Mouse (Mus musculus) liver, postnatal 0 days (tissue): ENCODE results near the gene Ino80b. TPM values are rescaled to one million over a fixed set of nuclear protein-coding genes. Genes with fewer than 3 reads are reported as not detected.

Experiments
- ATAC-seq: fragments of 200-750 bp; cut with Nextera tagmentation; 2 replicates; pipeline ENCODE4 v1.8.0; 2017; ENCODE audit warnings: mild to moderate bottlenecking, moderate library complexity
- DNase-seq: peaks from one replicate; pipeline ENCODE4 v3.0.0-alpha.2; 2016
- H3K27ac ChIP-seq: fragments of 300-500 bp; sonication (generic); 2 replicates; pipeline ENCODE4 v1.5.1; 2014; ENCODE audit warnings: antibody characterized with exemption, moderate library complexity, mild to moderate bottlenecking, low read depth
- H3K27me3 ChIP-seq: fragments of 300-500 bp; sonication (generic); 2 replicates; pipeline ENCODE4 v1.6.1; 2014; ENCODE audit warnings: low read length, control low read depth, mixed read lengths; ENCODE audit not compliant: insufficient read depth
- H3K36me3 ChIP-seq: fragments of 300-500 bp; sonication (generic); replicated peaks from 2 replicates; pipeline ENCODE4 v1.6.1; 2014; ENCODE audit warnings: mild to moderate bottlenecking, control low read depth, low read length, moderate library complexity, mixed read lengths; ENCODE audit not compliant: insufficient read depth
- H3K4me1 ChIP-seq: fragments of 300-500 bp; sonication (generic); 2 replicates; pipeline ENCODE4 v1.6.1; 2014; ENCODE audit warnings: antibody characterized with exemption, mild to moderate bottlenecking, control low read depth; ENCODE audit not compliant: insufficient read depth
- H3K4me2 ChIP-seq: fragments of 300-500 bp; sonication (generic); 2 replicates; pipeline ENCODE4 v1.6.1; 2014; ENCODE audit warnings: low read depth, mild to moderate bottlenecking, low read length, moderate library complexity, mixed read lengths
- H3K4me3 ChIP-seq: fragments of 300-500 bp; sonication (generic); 2 replicates; pipeline ENCODE4 v1.5.1; 2014; ENCODE audit warnings: low read depth, low read length
- H3K9ac ChIP-seq: fragments of 300-500 bp; sonication (generic); replicated peaks from 2 replicates; pipeline ENCODE4 v1.6.1; 2014; ENCODE audit warnings: mild to moderate bottlenecking, moderate library complexity
- H3K9me3 ChIP-seq: fragments of 300-500 bp; sonication (generic); 2 replicates; pipeline ENCODE4 v1.6.1; 2016; ENCODE audit warnings: mild to moderate bottlenecking, control low read depth, low read length, mixed read lengths
- CTCF ChIP-seq: sonication (generic); IDR thresholded peaks from 2 replicates; pipeline ENCODE4 v1.5.1; 2016; ENCODE audit warnings: antibody characterized with exemption, low read depth
- EP300 ChIP-seq: IDR thresholded peaks from 2 replicates; pipeline ENCODE4 v1.6.1; 2016; ENCODE audit warnings: antibody characterized with exemption, low read depth, mild to moderate bottlenecking
- WGBS: fragments of 180-500 bp; shearing (Covaris S2); extraction: QIAGEN DNeasy Blood & Tissue Kit; methylation state at CpG from one replicate; pipeline ENCODE4 v1.1.7; 2014; ENCODE audit not compliant: insufficient replicate concordance; 5-methylcytosine and 5-hydroxymethylcytosine counted together
- polyA plus RNA-seq: library from polyadenylated mRNA; unstranded; fragments of >200 nt; fragmentation: Nextera tagmentation; extraction: Ambion mirVana; gene quantifications from 2 replicates; pipeline ENCODE4 v1.2.1, GENCODE M21; 2015

Gene Ino80b
- polyA plus RNA-seq, 1 experiment from 2014 or later, result 5.1 TPM

DNA sequence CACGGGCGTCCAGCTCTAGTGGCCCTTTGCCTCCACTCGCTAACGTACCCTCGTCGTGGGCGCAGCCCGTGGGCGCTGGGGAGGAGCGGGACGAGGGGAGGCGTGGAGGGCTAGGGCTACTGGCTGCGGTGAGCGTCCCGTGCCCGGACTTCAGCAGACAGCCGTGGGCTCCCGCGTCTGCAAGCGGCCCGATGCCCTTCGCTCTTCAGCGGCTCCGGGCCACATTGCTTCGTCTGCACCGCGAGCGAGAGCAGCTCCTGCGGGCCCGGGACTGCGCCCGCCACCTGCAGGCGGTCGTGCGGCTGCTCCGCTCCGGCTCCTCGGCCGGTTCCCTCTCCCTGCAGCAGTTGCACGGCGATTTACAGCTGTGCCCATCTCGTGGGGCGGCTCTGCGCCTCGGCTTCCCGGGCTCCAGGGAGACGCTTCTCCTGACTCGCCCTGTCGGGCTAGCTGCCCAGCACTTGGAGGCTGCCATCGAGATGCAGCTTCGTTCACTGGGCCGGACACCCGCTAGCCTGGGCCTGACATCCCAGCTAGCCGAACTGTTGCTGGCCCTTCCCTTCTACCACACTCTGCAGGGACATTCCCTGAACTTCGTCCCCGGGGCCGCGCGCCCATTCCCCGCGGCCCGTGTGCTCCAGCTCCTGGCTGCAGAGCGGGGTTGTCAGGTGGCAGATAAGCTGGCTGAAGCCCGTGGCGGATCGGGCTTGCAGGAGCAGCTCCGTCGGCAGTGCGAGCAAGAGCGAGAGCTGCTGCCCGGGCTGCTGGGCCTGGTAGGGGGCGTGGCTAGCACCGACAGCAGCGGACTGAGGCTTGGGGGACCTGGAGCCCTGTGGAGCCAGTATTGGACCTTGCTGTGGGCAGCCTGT lies 23.3 kb downstream of the Ino80b start:
- H3K36me3 ChIP-seq, result 0 out of 2 replicates have a peak, but pooled peaks cover 5% of the 10 kb centered on the region
- 1% methylated on average over 50 of the region's 74 CpGs for WGBS
- H3K4me1 ChIP-seq, result peaks cover 23% of the 10 kb centered on the region
- peak overlapping the region; percentile 85 for H3K27ac ChIP-seq
- peak overlapping the region; percentile 100 for H3K4me2 ChIP-seq
- peak overlapping the region; percentile 76 for H3K9ac ChIP-seq
- peak; percentile 71 for TF ChIP-seq CTCF
- TF ChIP-seq EP300, result no peak
- DNase-seq (peak; percentile 78), ATAC-seq (peak; percentile 85)
- no peaks in the 10 kb centered on the region for H3K27me3 ChIP-seq
- peak overlapping the region; percentile 76 for H3K4me3 ChIP-seq
- H3K9me3 ChIP-seq, result no peaks in the 10 kb centered on the region

DNA sequence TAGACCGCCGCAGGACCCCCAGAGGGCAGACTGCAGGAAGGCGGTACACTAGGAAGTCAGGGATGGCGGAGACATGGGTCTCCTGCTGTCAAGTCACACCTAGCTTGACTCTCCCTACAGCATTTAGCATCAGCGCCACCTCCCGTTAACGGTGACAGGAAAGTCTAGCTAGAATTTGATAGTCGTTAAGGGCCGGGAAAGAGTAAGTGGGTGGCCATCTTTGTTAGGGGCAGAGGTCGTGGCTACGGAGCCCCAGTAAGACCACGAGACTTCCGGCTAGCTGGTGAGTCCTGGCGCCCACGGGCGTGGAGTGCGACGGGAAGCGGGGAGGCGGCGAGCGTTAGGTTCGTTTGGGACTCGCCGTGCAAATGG lies 23.9 kb downstream of the Ino80b start, which contains the start of the genes Ccdc142 and Gm42688:
Gene Ccdc142, plus strand, starts transcription at position 286 of the 372 bp plus-strand sequence.
Gene Gm42688, plus strand, starts transcription at position 302 of the 372 bp plus-strand sequence.
- H3K27me3 ChIP-seq, result no peaks in the 10 kb centered on the region
- H3K27ac ChIP-seq, result peak within 1 kb of the TSS; percentile 85
- peaks cover 23% of the 10 kb centered on the region for H3K4me1 ChIP-seq
- H3K4me2 ChIP-seq, result peak within 1 kb of the TSS; percentile 100
- DNase-seq (peak; percentile 87), ATAC-seq (peak; percentile 90)
- under 1% methylated on average over 25 of the region's 25 CpGs for WGBS
- peak within 1 kb of the TSS; percentile 76 for H3K4me3 ChIP-seq
- no peaks in the 10 kb centered on the region for H3K36me3 ChIP-seq
- no peaks in the 10 kb centered on the region for H3K9me3 ChIP-seq
- peak within 1 kb of the TSS; percentile 76 for H3K9ac ChIP-seq
- TF ChIP-seq EP300 (no peak), CTCF (peak; percentile 92)

DNA sequence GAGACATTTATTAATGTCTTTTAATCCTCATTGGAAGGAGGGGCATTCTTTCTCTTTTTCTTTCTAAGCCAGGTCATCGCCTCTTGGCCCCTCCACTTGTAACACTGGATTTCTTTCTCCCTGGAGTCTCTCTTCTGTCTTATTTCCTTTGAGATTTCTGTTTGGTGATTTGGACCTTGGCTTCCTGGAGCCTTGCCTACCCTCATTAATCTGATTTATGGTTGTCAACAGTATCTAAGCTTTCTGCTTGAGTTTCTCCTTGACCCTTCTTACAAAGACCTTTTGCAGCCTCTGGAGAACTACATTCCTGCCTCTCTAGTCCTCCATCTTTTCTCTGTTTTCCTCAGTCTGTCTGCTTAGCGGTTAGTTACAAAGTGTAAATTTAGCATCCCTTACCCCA lies 26.8 kb downstream of the Ino80b start:
- no peak for DNase-seq

DNA sequence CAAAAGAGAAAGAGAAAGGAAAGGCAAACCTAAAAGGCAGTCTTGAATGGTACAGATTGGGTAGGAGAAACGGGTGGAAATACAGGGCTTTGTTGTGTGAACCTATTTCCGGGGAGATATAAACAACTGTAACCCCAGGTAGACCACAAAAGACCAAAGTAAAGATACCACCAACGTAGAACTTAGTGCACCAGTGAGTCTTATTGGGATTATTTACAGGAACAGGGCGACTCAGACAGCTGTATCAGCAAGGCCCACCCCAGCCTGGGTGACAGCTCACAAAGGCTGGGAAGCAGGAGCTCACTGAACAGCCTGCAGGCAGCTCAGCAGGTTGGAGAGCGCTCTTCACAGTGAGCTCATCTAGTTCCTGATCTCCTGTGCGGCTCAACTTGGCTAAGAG lies 29.3 kb downstream of the Ino80b start:
- no peak overlapping the region for H3K27ac ChIP-seq
- H3K9me3 ChIP-seq, result no peaks in the 10 kb centered on the region
- no peak for TF ChIP-seq EP300
- TF ChIP-seq CTCF, result no peak
- ATAC-seq (no peak), DNase-seq (no peak)
- 51% methylated on average over 6 of the region's 6 CpGs for WGBS
- no peak overlapping the region for H3K9ac ChIP-seq
- H3K4me2 ChIP-seq, result no peak overlapping the region
- H3K27me3 ChIP-seq, result 0 out of 2 replicates have a peak, but pooled peaks cover 1% of the 10 kb centered on the region
- H3K36me3 ChIP-seq, result no peaks in the 10 kb centered on the region
- H3K4me3 ChIP-seq, result no peak overlapping the region
- peaks cover 2% of the 10 kb centered on the region; the same call in 1 of the 2 replicates for H3K4me1 ChIP-seq

More for the DNA sequence above, 26.8 kb downstream of the Ino80b start:
- no peaks in the 10 kb centered on the region for H3K27me3 ChIP-seq
- H3K4me1 ChIP-seq, result peaks cover 21% of the 10 kb centered on the region
- H3K27ac ChIP-seq, result no peak overlapping the region
- no peaks in the 10 kb centered on the region for H3K36me3 ChIP-seq
- TF ChIP-seq EP300 (no peak), CTCF (no peak)
- no peak overlapping the region for H3K4me2 ChIP-seq
- no peaks in the 10 kb centered on the region for H3K9me3 ChIP-seq
- WGBS, result 78% methylated on average over 2 of the region's 2 CpGs
- no peak for ATAC-seq
- no peak overlapping the region for H3K9ac ChIP-seq
- no peak overlapping the region for H3K4me3 ChIP-seq

DNA sequence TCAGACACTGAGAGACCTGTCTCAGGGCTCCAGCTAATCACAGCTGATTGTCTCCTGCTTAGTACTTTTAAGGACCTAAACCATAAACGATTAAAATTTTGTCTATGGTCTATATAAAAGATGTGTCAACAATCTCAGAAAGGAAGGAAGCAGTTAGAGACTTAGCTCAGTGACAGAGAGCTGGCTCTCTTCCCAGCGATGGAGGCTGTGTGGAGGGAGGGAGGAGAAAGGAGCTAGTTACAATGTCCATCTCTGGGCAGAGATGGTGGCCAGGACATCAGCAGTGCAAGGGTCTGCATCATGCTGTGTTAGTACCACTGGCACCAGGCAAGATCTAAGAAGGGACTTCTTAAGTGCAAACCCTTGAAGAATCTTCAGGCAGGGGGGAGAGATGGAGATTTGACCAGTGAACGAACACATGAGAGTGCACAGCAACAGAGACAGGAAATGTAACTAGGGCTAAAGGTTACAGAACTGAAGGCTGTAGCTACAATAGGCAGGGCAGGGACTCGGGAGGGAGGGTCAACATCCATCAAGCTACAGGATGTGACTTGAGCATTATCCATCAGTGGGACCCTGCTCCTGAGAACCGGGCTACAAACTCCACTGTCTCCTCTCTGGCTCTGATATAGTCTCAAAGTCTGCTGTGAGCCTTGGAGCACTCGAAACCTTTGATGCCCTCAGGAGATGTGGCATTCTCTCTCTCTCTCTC lies 32.7 kb downstream of the Ino80b start:
- H3K4me2 ChIP-seq, result no peak overlapping the region
- no peaks in the 10 kb centered on the region for H3K9me3 ChIP-seq
- WGBS, result 17% methylated on average over 6 of the region's 6 CpGs
- no peak overlapping the region for H3K9ac ChIP-seq
- H3K27me3 ChIP-seq, result peaks cover 20% of the 10 kb centered on the region
- DNase-seq (no peak), ATAC-seq (no peak)
- H3K36me3 ChIP-seq, result no peaks in the 10 kb centered on the region
- H3K4me3 ChIP-seq, result no peak overlapping the region
- no peak overlapping the region; the same call in 1 of the 2 replicates for H3K27ac ChIP-seq
- peaks cover 2% of the 10 kb centered on the region for H3K4me1 ChIP-seq
- no peak for TF ChIP-seq EP300
- TF ChIP-seq CTCF, result no peak

DNA sequence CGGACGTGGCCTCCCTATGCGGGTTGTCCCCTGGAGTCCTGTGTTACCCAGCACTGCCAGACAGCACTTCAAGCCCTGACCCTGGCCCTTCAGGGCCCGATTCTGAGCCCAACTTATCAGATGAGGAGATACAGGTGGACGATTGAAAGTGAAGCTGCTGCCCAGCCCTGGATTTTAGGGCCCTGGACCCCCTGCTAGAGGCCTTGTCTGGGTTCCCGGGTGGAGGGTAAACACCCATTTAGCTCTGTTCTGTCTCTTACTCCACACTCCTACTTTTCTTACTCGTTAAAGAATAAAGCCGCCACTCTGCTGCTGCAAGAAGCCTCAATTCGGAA lies 37.3 kb downstream of the Ino80b start:
- Histone ChIP-seq H3K27me3 (peaks cover 62% of the 10 kb centered on the region), H3K9me3 (no peaks in the 10 kb centered on the region), H3K9ac (no peak overlapping the region), H3K27ac (no peak overlapping the region), H3K4me2 (peak overlapping the region; percentile 55), H3K4me1 (peaks cover 12% of the 10 kb centered on the region), H3K4me3 (peak overlapping the region; percentile 21; the same call in 1 of the 2 replicates), H3K36me3 (no peaks in the 10 kb centered on the region)
- TF ChIP-seq EP300 (no peak), CTCF (no peak)
- WGBS, result 20% methylated on average over 9 of the region's 9 CpGs
- DNase-seq (no peak), ATAC-seq (no peak)
